Mouse (Mus musculus) ES-E14 (cell line): Measurements from ENCODE around the gene Gm14151.

ENCODE experiments used
- CHD2 ChIP-seq: IDR thresholded peaks from 2 replicates; pipeline ENCODE4 v1.6.1; 2014; ENCODE audit warnings: mild to moderate bottlenecking, low read depth, low read length, inconsistent platforms
- HCFC1 ChIP-seq: IDR thresholded peaks from 2 replicates; pipeline ENCODE4 v1.6.1; 2012; ENCODE audit warnings: low read length, inconsistent platforms, borderline replicate concordance; ENCODE audit not compliant: insufficient read depth
- MAFK ChIP-seq: IDR thresholded peaks from 2 replicates; pipeline ENCODE4 v1.6.1; 2014; ENCODE audit warnings: mild to moderate bottlenecking, low read depth, low read length, inconsistent platforms; ENCODE audit not compliant: insufficient read depth
- ZC3H11A ChIP-seq: IDR thresholded peaks from 2 replicates; pipeline ENCODE4 v1.6.1; 2012; ENCODE audit warnings: low read depth, mild to moderate bottlenecking, inconsistent platforms, low read length, borderline replicate concordance
- ZNF384 ChIP-seq: IDR thresholded peaks from 2 replicates; pipeline ENCODE4 v1.6.1; 2012; ENCODE audit warnings: low read depth, low read length, inconsistent platforms

DNA sequence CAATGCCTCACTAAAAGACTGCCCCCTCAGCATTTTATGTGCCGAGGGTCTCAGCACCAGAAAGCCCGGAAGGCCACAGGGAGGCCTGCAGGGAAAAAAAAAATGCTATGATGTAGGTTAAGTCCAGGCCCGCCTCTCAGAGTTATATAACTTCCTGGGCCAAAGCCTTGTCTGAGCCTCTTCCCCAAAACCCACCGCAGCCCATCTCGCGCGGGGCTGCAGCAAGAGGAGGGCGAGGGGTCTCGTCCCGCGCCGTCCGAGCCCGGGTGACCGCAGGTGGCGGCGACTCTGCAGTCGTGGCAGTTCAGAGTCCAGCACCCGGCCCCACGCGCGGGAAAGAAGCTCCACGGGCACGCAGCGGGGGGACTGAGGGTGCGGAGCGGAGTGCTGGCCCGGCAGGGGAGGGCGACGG lies 53.3 kb downstream of the Gm14151 start:
- TF ChIP-seq MAFK = no peak; the same call in 1 of the 2 replicates
- TF ChIP-seq ZC3H11A = no peak
- TF ChIP-seq ZNF384 = no peak
- no peak for TF ChIP-seq HCFC1
- no peak for TF ChIP-seq CHD2
